Mouse (Mus musculus) E14TG2a.4 (cell line): ENCODE data around the gene Olfr339.
"Not testable (repeated sequence)": the region's sequence is repeated elsewhere in the genome, so short reads cannot be mapped to it uniquely, and the experiment has no call there.

Source experiments
- CTCF ChIP-seq: conservative IDR thresholded peaks from 2 replicates; pipeline ENCODE4 v1.5.1; 2014; ENCODE audit warnings: low read length
- POU5F1 ChIP-seq: IDR thresholded peaks from 2 replicates; pipeline ENCODE4 v1.6.1; 2014; ENCODE audit warnings: low read length, borderline replicate concordance

DNA sequence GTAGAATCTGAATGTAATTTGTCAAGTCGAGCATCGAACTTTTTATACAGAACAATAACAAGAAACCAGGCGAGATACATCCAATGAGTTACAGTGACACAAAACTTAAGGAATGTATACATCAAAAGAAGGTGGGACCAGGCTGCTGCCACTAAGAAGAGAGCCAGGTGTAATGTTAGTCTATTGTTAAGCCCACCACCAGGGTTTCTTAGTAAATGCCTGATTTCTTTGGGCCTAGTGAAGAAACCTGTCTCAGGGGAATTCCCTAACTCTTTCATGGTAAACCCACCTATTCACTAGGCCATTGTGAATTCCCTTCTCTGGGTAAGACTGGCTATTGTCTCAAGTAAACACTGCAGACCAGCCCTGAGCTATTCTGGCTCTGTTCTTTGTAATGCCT lies 3.6 kb upstream of the Olfr339 start:
- TF ChIP-seq CTCF, POU5F1: not testable (repeated sequence)
